Mouse (Mus musculus) kidney, postnatal 0 days (tissue): Measurements from ENCODE around the gene 2310039H08Rik. TPM values are rescaled to one million over a fixed set of nuclear protein-coding genes. Genes with fewer than 3 reads are reported as not detected.

Source experiments
- ATAC-seq: fragments of 200-750 bp; cut with Nextera tagmentation; replicated peaks from 2 replicates; pipeline ENCODE4 v1.8.0; 2017; ENCODE audit warnings: low read depth, moderate number of reproducible peaks, moderate TSS enrichment, moderate library complexity; ENCODE audit not compliant: low FRiP score
- DNase-seq: peaks from one replicate; pipeline ENCODE4 v3.0.0-alpha.2; 2016; ENCODE audit warnings: low spot score
- H3K27ac ChIP-seq: fragments of 300-500 bp; sonication (generic); 2 replicates; pipeline ENCODE4 v1.5.1; 2014; ENCODE audit warnings: mild to moderate bottlenecking
- H3K27me3 ChIP-seq: fragments of 300-500 bp; sonication (generic); 2 replicates; pipeline ENCODE4 v1.6.1; 2014; ENCODE audit warnings: low read length, mixed read lengths; ENCODE audit not compliant: insufficient read depth
- H3K36me3 ChIP-seq: fragments of 300-500 bp; sonication (generic); 2 replicates; pipeline ENCODE4 v1.6.1; 2014; ENCODE audit warnings: low read length, mixed read lengths; ENCODE audit not compliant: insufficient read depth
- H3K4me1 ChIP-seq: fragments of 300-500 bp; sonication (generic); replicated peaks from 2 replicates; pipeline ENCODE4 v1.6.1; 2014; ENCODE audit warnings: antibody characterized with exemption, low read length, mixed read lengths; ENCODE audit not compliant: insufficient read depth
- H3K4me2 ChIP-seq: fragments of 300-500 bp; sonication (generic); 2 replicates; pipeline ENCODE4 v1.6.1; 2014; ENCODE audit warnings: mild to moderate bottlenecking, low read length, moderate library complexity, mixed read lengths
- H3K4me3 ChIP-seq: fragments of 300-500 bp; sonication (generic); replicated peaks from 2 replicates; pipeline ENCODE4 v1.5.1; 2014; ENCODE audit warnings: low read depth, low read length
- H3K9ac ChIP-seq: fragments of 300-500 bp; sonication (generic); 2 replicates; pipeline ENCODE4 v1.6.1; 2014; ENCODE audit warnings: low read depth, low read length
- H3K9me3 ChIP-seq: fragments of 300-500 bp; sonication (generic); replicated peaks from 2 replicates; pipeline ENCODE4 v1.6.1; 2016; ENCODE audit warnings: low read length, inconsistent platforms, mixed read lengths
- CTCF ChIP-seq: IDR thresholded peaks from 2 replicates; pipeline ENCODE4 v1.5.1; 2016; ENCODE audit warnings: antibody characterized with exemption, low read depth, mild to moderate bottlenecking, moderate library complexity
- WGBS: fragments of 180-500 bp; shearing (Covaris S2); extraction: QIAGEN DNeasy Blood & Tissue Kit; methylation state at CpG from one replicate; pipeline ENCODE4 v1.1.7; 2014; 5-methylcytosine and 5-hydroxymethylcytosine counted together
- polyA plus RNA-seq: library from polyadenylated mRNA; unstranded; fragments of >200 nt; fragmentation: Nextera tagmentation; extraction: Ambion mirVana; gene quantifications from 2 replicates; pipeline ENCODE4 v1.2.1, GENCODE M21; 2015

Gene 2310039H08Rik
- polyA plus RNA-seq, 1 experiment from 2014 or later, result 151 TPM

- no peak overlapping the region for H3K4me2 ChIP-seq
- H3K27me3 ChIP-seq, result no peaks in the 10 kb centered on the region
- TF ChIP-seq CTCF, result no peak
- DNase-seq (no peak), ATAC-seq (no peak)
- 0 out of 2 replicates have a peak, but pooled peaks cover 10% of the 10 kb centered on the region for H3K36me3 ChIP-seq
- H3K9ac ChIP-seq, result no peak overlapping the region
- no peaks in the 10 kb centered on the region for H3K4me1 ChIP-seq
- no peak overlapping the region for H3K4me3 ChIP-seq
- 92% methylated on average over 11 of the region's 11 CpGs for WGBS
- no peaks in the 10 kb centered on the region for H3K9me3 ChIP-seq
- no peak overlapping the region for H3K27ac ChIP-seq
Measured at GRCm38 (mm10) chr17:46770546-46770945, 1.9 kb upstream of the 2310039H08Rik start.

GRCm38 (mm10) chr17:46771025-46771424, 1.4 kb upstream of the 2310039H08Rik start:
- Histone ChIP-seq H3K4me1 (no peaks in the 10 kb centered on the region), H3K9ac (no peak overlapping the region), H3K9me3 (no peaks in the 10 kb centered on the region), H3K27ac (no peak overlapping the region), H3K27me3 (no peaks in the 10 kb centered on the region), H3K4me2 (no peak overlapping the region), H3K4me3 (no peak overlapping the region), H3K36me3 (0 out of 2 replicates have a peak, but pooled peaks cover 14% of the 10 kb centered on the region)
- 87% methylated on average over 4 of the region's 4 CpGs for WGBS
- TF ChIP-seq CTCF, result peak; percentile 49; the same call in 1 of the 2 replicates
- DNase-seq (peak; percentile 24), ATAC-seq (no peak)

GRCm38 (mm10) chr17:46771616-46772015, 819 bp upstream of the 2310039H08Rik start:
- Histone ChIP-seq H3K4me3 (peak overlapping the region; percentile 85; the same call in 1 of the 2 replicates), H3K4me2 (peak overlapping the region; percentile 90), H3K36me3 (0 out of 2 replicates have a peak, but pooled peaks cover 17% of the 10 kb centered on the region), H3K4me1 (no peaks in the 10 kb centered on the region), H3K9ac (peak overlapping the region; percentile 73; the same call in 1 of the 2 replicates), H3K27me3 (no peaks in the 10 kb centered on the region), H3K9me3 (no peaks in the 10 kb centered on the region), H3K27ac (peak overlapping the region; percentile 86)
- ATAC-seq (no peak), DNase-seq (no peak)
- TF ChIP-seq CTCF, result no peak
- 64% methylated on average over 17 of the region's 17 CpGs for WGBS

GRCm38 (mm10) chr17:46772038-46772403, 414 bp upstream of the 2310039H08Rik start:
- Histone ChIP-seq H3K4me1 (no peaks in the 10 kb centered on the region), H3K4me3 (peak overlapping the region; percentile 85), H3K27me3 (no peaks in the 10 kb centered on the region), H3K9ac (peak overlapping the region; percentile 73; the same call in 1 of the 2 replicates), H3K36me3 (0 out of 2 replicates have a peak, but pooled peaks cover 17% of the 10 kb centered on the region), H3K9me3 (no peaks in the 10 kb centered on the region), H3K27ac (peak overlapping the region; percentile 86), H3K4me2 (peak overlapping the region; percentile 90)
- no peak for TF ChIP-seq CTCF
- 4% methylated on average over 5 of the region's 5 CpGs for WGBS
- DNase-seq (no peak), ATAC-seq (no peak)

GRCm38 (mm10) chr17:46773278-46774130, 1.1 kb downstream of the 2310039H08Rik start:
- H3K9me3 ChIP-seq, result no peaks in the 10 kb centered on the region
- H3K4me2 ChIP-seq, result peak overlapping the region; percentile 90
- H3K36me3 ChIP-seq, result peaks cover 31% of the 10 kb centered on the region
- 7% methylated on average over 19 of the region's 20 CpGs for WGBS
- H3K27me3 ChIP-seq, result no peaks in the 10 kb centered on the region
- peak; percentile 52 for TF ChIP-seq CTCF
- ATAC-seq (0 out of 2 replicates have a peak, but pooled peaks have one; percentile 8), DNase-seq (peak; percentile 55)
- peak overlapping the region; percentile 86 for H3K27ac ChIP-seq
- H3K4me3 ChIP-seq, result peak overlapping the region; percentile 85
- H3K9ac ChIP-seq, result peak overlapping the region; percentile 73
- H3K4me1 ChIP-seq, result no peaks in the 10 kb centered on the region

GRCm38 (mm10) chr17:46774131-46774472, 1.7 kb downstream of the 2310039H08Rik start:
- TF ChIP-seq CTCF, result no peak
- no peaks in the 10 kb centered on the region for H3K27me3 ChIP-seq
- H3K27ac ChIP-seq, result no peak overlapping the region
- peak overlapping the region; percentile 90; the same call in 1 of the 2 replicates for H3K4me2 ChIP-seq
- DNase-seq (no peak), ATAC-seq (no peak)
- peaks cover 36% of the 10 kb centered on the region for H3K36me3 ChIP-seq
- WGBS, result 39% methylated on average over 2 of the region's 2 CpGs
- no peaks in the 10 kb centered on the region for H3K4me1 ChIP-seq
- H3K9ac ChIP-seq, result no peak overlapping the region
- no peak overlapping the region for H3K4me3 ChIP-seq
- no peaks in the 10 kb centered on the region for H3K9me3 ChIP-seq
